Mouse (Mus musculus) liver, embryonic 14.5 days (tissue): ENCODE measurements at regions not wholly inside any gene's neighbourhood (a gene's known extent, or its start where the extent isn't known, plus 50 kb on each side); places are given as distances from the start of the nearest gene placed in this dataset.

Experiments used
- CTCF ChIP-seq: IDR thresholded peaks from 2 replicates; pipeline ENCODE4 v1.5.1; 2016; ENCODE audit warnings: antibody characterized with exemption, low read depth, control low read depth
- EP300 ChIP-seq: IDR thresholded peaks from 2 replicates; pipeline ENCODE4 v1.6.1; 2016; ENCODE audit warnings: antibody characterized with exemption, low read depth

DNA sequence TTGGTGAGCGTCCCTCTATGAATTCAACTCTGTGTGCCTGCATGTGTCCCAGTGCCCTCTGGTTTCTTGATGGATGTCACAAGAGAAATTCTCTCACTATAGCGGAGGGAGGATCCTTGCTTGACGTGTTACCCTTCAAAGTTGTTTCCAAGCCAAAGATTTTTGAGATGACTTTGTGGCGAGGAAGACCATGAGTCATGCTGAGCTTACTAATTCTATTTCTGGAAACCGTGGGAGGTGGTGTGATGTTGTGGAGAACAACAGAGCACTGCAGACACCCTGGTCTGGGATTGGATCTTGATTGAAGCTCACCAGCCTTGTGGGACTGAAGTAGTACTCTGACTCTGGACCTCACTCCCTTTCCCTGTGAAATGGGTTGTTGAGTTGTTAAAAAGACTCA lies 190.0 kb upstream of the Trib2 start:
- TF ChIP-seq CTCF: no peak
- no peak for TF ChIP-seq EP300
